Mouse (Mus musculus) CD4-positive, CD25-positive, alpha-beta regulatory T cell, adult 2 months (primary cell): ENCODE results near the gene Bri3.

Experiments
- DNase-seq: peaks from one replicate; pipeline ENCODE4 v3.0.0-alpha.2; 2012; ENCODE audit warnings: low read depth, low spot score

Gene Bri3

GRCm38 (mm10) chr5:144427861-144428260 is 183.6 kb downstream of the Bri3 start:
- DNase-seq = no peak

- DNase-seq = no peak
These were observed 187.2 kb downstream of the Bri3 start for GRCm38 (mm10) chr5:144431481-144431880.

- DNase-seq = no peak
These were observed 195.2 kb downstream of the Bri3 start for GRCm38 (mm10) chr5:144439286-144440040.

- DNase-seq = no peak
These were observed 197.6 kb downstream of the Bri3 start for GRCm38 (mm10) chr5:144441831-144442271.

GRCm38 (mm10) chr5:144446475-144447225 is 202.4 kb downstream of the Bri3 start:
- DNase-seq = no peak

GRCm38 (mm10) chr5:144447226-144447616 is 203.0 kb downstream of the Bri3 start:
- DNase-seq = no peak

- no peak for DNase-seq
These were observed 203.7 kb downstream of the Bri3 start for GRCm38 (mm10) chr5:144447975-144448374.

- no peak for DNase-seq
These were observed 208.7 kb downstream of the Bri3 start for GRCm38 (mm10) chr5:144452776-144453455.

GRCm38 (mm10) chr5:144457623-144458287 is 213.5 kb downstream of the Bri3 start:
- DNase-seq = no peak

GRCm38 (mm10) chr5:144466987-144467386 is 222.8 kb downstream of the Bri3 start:
- DNase-seq = peak; percentile 1

GRCm38 (mm10) chr5:144473056-144473455 is 228.8 kb downstream of the Bri3 start:
- DNase-seq = no peak

- DNase-seq = no peak
These were observed 235.5 kb downstream of the Bri3 start for GRCm38 (mm10) chr5:144479677-144480171.

- DNase-seq = no peak
These were observed 239.6 kb downstream of the Bri3 start for GRCm38 (mm10) chr5:144483659-144484375.

- no peak for DNase-seq
These were observed 247.1 kb downstream of the Bri3 start for GRCm38 (mm10) chr5:144491308-144491707.
